8 mouse cellular contexts compared by ENCODE assay signal in the genomic region with DNA sequence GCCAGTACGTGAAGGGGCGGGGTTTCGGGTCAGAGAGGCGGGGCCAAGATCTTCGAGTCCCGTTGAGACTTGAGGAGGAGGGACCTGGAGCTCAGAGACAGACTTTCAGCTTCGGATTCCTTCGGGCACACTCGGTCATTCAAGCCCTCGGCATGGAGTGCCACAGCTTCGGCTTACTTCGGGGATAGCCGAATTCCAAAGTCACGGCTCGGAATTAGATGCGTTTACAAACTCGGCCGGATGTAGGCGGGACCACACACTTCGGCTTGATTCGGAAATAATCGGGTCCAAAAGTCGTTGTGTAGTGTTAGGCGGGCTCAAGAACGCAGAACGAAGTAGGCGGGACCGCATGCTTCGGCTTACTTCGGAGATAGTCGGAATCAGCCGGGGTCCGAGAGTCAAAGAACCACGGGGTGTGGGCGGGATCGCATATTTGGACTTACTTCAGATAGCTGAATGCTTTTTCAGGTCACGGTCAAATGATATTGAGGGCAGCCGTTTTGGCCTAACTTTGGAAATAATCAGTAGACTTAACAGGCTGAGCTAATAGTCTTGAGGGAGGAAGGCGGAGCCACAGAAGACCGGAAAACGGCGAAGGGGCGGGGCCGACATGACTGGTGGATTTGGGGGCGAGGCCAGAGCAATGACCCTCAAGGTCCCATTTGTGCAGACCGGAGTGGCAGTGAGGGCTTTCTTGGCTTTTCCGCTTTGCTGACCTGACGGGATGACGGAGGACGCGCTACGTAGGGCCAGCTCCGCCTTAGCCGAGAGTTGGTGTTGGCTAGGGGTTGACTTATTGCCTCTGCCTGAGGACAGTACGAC. TPM values are rescaled to one million over a fixed set of nuclear protein-coding genes. Genes with fewer than 3 reads are reported as not detected.
DNase-seq lines count a peak whose midpoint lies in the region; ATAC-seq and TF ChIP-seq lines count a peak whose summit lies in the region.

TSS of gene Mboat7 (minus strand) at position 537 of the 822 bp plus-strand sequence.

- peaks cover 8% of the 10 kb centered on the region; the same call in 1 of the 2 replicates for H3K4me1 ChIP-seq in hindbrain, postnatal 0 days (ENCODE audit: insufficient read depth, low read length)

- peak; percentile 69 for ATAC-seq in common myeloid progenitor, adult 5-6 weeks (replicated peaks; ENCODE audit: low read depth, poor library complexity, severe bottlenecking)
- ATAC-seq in hindbrain, postnatal 0 days = peak; percentile 94
- ATAC-seq in megakaryocyte, adult 5-6 weeks (ENCODE audit: poor library complexity, severe bottlenecking) = peak; percentile 72

- intact Hi-C loops in gastrocnemius, adult 2 months (cut with DNase I) = loop anchor here (2.0 to 5.0 kb wide), 3 partner anchors 28 to 66 kb away; partner anchors contain the start of genes Cnot3, Leng1, Prpf31 and Tfpt
- intact Hi-C loops in left cerebral cortex, adult 2 months (cut with DNase I) = loop anchor here (5.0 to 10.0 kb wide), 2 partner anchors 454 to 1372 kb away; partner anchors contain the start of gene U2af2

- peak within 1 kb of the TSS; percentile 76 for H3K4me3 ChIP-seq in gastrocnemius, adult 2 months
- H3K4me3 ChIP-seq in hindbrain, postnatal 0 days (ENCODE audit: low read length) = peak within 1 kb of the TSS; percentile 89
- peak within 1 kb of the TSS; percentile 85 for H3K4me3 ChIP-seq in left cerebral cortex, adult 2 months

- no peak for TF ChIP-seq CTCF in gastrocnemius, adult 2 months (IDR thresholded peaks at IDR 0.05)
- no peak for TF ChIP-seq CTCF in hindbrain, postnatal 0 days (IDR thresholded peaks at IDR 0.05; ENCODE audit: low read depth)
- TF ChIP-seq CTCF in left cerebral cortex, adult 2 months (IDR thresholded peaks at IDR 0.05) = no peak

- no peaks in the 10 kb centered on the region for H3K27me3 ChIP-seq in hindbrain, postnatal 0 days (ENCODE audit: insufficient read depth, low read length)

- under 1% methylated on average over 55 of the region's 55 CpGs for WGBS in hindbrain, postnatal 0 days

- no peaks in the 10 kb centered on the region for H3K9me3 ChIP-seq in hindbrain, postnatal 0 days (ENCODE audit: low read length)

- peak within 1 kb of the TSS; percentile 73 for H3K4me2 ChIP-seq in hindbrain, postnatal 0 days (ENCODE audit: low read depth, low read length)

- peak; percentile 98 for DNase-seq in ZHBTc4 (ENCODE audit: low read depth, low spot score)
- peak; percentile 96 for DNase-seq in gastrocnemius, adult 2 months
- DNase-seq in hindbrain, postnatal 0 days (ENCODE audit: low spot score) = peak; percentile 99
- peak; percentile 93 to 97 for DNase-seq in left cerebral cortex, adult 2 months (ENCODE audit: extremely low spot score in 1 of 2, low spot score in 2 of 2)
- DNase-seq in right cerebral cortex, adult 2 months (ENCODE audit: low spot score in 2 of 2) = peak; percentile 98
- DNase-seq in urinary bladder, postnatal 14 days (ENCODE audit: low spot score) = peak; percentile 98

- H3K9ac ChIP-seq in hindbrain, postnatal 0 days (replicated peaks; ENCODE audit: low read length) = peak within 1 kb of the TSS; percentile 93

- peak within 1 kb of the TSS; percentile 98 for H3K27ac ChIP-seq in gastrocnemius, adult 2 months
- peak within 1 kb of the TSS; percentile 94 for H3K27ac ChIP-seq in hindbrain, postnatal 0 days
- peak within 1 kb of the TSS; percentile 93 for H3K27ac ChIP-seq in left cerebral cortex, adult 2 months

- H3K36me3 ChIP-seq in hindbrain, postnatal 0 days (ENCODE audit: insufficient read depth, low read length) = peaks cover 16% of the 10 kb centered on the region

RNA-seq across cellular contexts. Expression of gene Mboat7, which starts in this region (rescaled TPM):
- 23.5 and 37.0 TPM in 2 replicates for total RNA-seq in common myeloid progenitor, adult 5-6 weeks (2017)
- 10 to 100 TPM in 1 of 2 experiments, 1 to 10 TPM in 1; 8.9 to 10.1 TPM for total RNA-seq in gastrocnemius, adult 2 months (2021)
- 212 and 229 TPM in 2 replicates for total RNA-seq in hindbrain, postnatal 0 days (2014; rRNA removed)
- polyA plus RNA-seq in hindbrain, postnatal 0 days (2015; fragmentation: Nextera tagmentation; extraction: Ambion mirVana) = 117 and 119 TPM in 2 replicates
- total RNA-seq in left cerebral cortex, adult 2 months (2021) = 100 to 1,000 TPM; 235 to 238 TPM
- 96.2 and 102 TPM in 2 replicates for total RNA-seq in megakaryocyte, adult 5-6 weeks (2015)
- total RNA-seq in megakaryocyte, adult 5-6 weeks (2017) = 47.2 and 55.7 TPM in 2 replicates

Comparison
In these comparisons a context has a peak if more than half of its experiments do, and no peak if none do; other contexts are left out.
1. Peak in every context shown above with its lines: DNase-seq, ATAC-seq, H3K4me3 ChIP-seq and H3K27ac ChIP-seq.